Mouse (Mus musculus): ENCODE data around the gene Tbc1d10c.

- TF ChIP-seq CTCF (IDR thresholded peaks at IDR 0.05; ENCODE audit: low read depth) (no peak), EP300 (optimal IDR thresholded peaks at IDR 0.05) (no peak)
These were observed 28.9 kb upstream of the Tbc1d10c start for GRCm38 (mm10) chr19:4219943-4220342.
